Mouse (Mus musculus) CH12.LX (cell line): ENCODE measurements around the gene Sec14l1. TPM values are rescaled to one million over a fixed set of nuclear protein-coding genes. Genes with fewer than 3 reads are reported as not detected.

Experiments used
- DNase-seq: peaks from one replicate; pipeline ENCODE4 v3.0.0-alpha.2; 2013; ENCODE audit errors: extremely low read depth
- H3K27ac ChIP-seq: 2 replicates; pipeline ENCODE4 v1.5.1; 2012; ENCODE audit warnings: low read depth, mild to moderate bottlenecking, control low read depth, moderate library complexity; ENCODE audit not compliant: insufficient read depth
- H3K27me3 ChIP-seq: replicated peaks from 2 replicates; pipeline ENCODE3; 2012; ENCODE audit warnings: inconsistent platforms
- H3K36me3 ChIP-seq, 2 experiments: replicated peaks in 1 of 2; 2 replicates each; pipeline versions ENCODE3 to v1.6.1; 2012; ENCODE audit warnings: inconsistent platforms in 1 of 2, low read length in 1 of 2, mild to moderate bottlenecking in 1 of 2, mixed read lengths in 1 of 2, moderate library complexity in 1 of 2; ENCODE audit not compliant: control insufficient read depth in 1 of 2, insufficient read depth in 1 of 2
- H3K4me1 ChIP-seq, 2 experiments: 2 replicates each; pipeline ENCODE4 v1.6.1; 2012; ENCODE audit warnings: inconsistent platforms in 1 of 2, moderate library complexity in 1 of 2; ENCODE audit not compliant: insufficient read depth in 2 of 2, control insufficient read depth in 1 of 2
- H3K4me2 ChIP-seq: 2 replicates; pipeline ENCODE4 v1.6.1; 2012; ENCODE audit warnings: low read depth, mild to moderate bottlenecking, control low read depth; ENCODE audit not compliant: poor library complexity, insufficient read depth, severe bottlenecking
- H3K4me3 ChIP-seq, 3 experiments: fragments of 150-350 bp in 1 of 3; sonication (generic) in 1 of 3; replicated peaks in 1 of 3; 2 replicates each; pipeline versions ENCODE3 to v1.5.1; 2011 to 2012; ENCODE audit warnings: low read depth in 2 of 3, low read length in 2 of 3, mild to moderate bottlenecking in 2 of 3, moderate library complexity in 2 of 3, control low read depth in 1 of 3, improper control_type of control experiment in 1 of 3, inconsistent platforms in 1 of 3, mixed read lengths in 1 of 3; ENCODE audit not compliant: poor library complexity in 1 of 3
- H3K79me2 ChIP-seq: replicated peaks from 2 replicates; pipeline ENCODE4 v1.6.1; 2012; ENCODE audit warnings: mild to moderate bottlenecking, moderate library complexity; ENCODE audit not compliant: control insufficient read depth, poor library complexity, insufficient read depth, severe bottlenecking; ENCODE audit errors: extremely low read depth
- H3K9ac ChIP-seq: 2 replicates; pipeline ENCODE4 v1.6.1; 2012; ENCODE audit warnings: low read depth, mild to moderate bottlenecking, control low read depth, moderate library complexity; ENCODE audit not compliant: insufficient read depth
- H3K9me3 ChIP-seq: replicated peaks from 2 replicates; pipeline ENCODE3; 2012; ENCODE audit warnings: low read length, inconsistent platforms, mixed read lengths
- BHLHE40 ChIP-seq: IDR thresholded peaks from 2 replicates; pipeline ENCODE4 v1.6.1; 2011; ENCODE audit warnings: mild to moderate bottlenecking, low read depth, low read length, improper control_type of control experiment
- CHD2 ChIP-seq: IDR thresholded peaks from 2 replicates; pipeline ENCODE4 v1.6.1; 2011; ENCODE audit warnings: low read length, improper control_type of control experiment
- CTCF ChIP-seq, 2 experiments: IDR thresholded peaks in 1 of 2; conservative IDR thresholded peaks in 1 of 2; 2 replicates each; pipeline ENCODE4 v1.5.1; 2011 to 2012; ENCODE audit warnings: low read depth in 2 of 2, low read length in 2 of 2, improper control_type of control experiment in 1 of 2, inconsistent platforms in 1 of 2, mild to moderate bottlenecking in 1 of 2, moderate library complexity in 1 of 2
- E2F4 ChIP-seq: IDR thresholded peaks from 2 replicates; pipeline ENCODE4 v1.6.1; 2011; ENCODE audit warnings: low read depth, low read length, improper control_type of control experiment; ENCODE audit not compliant: insufficient replicate concordance
- HCFC1 ChIP-seq: IDR thresholded peaks from 2 replicates; pipeline ENCODE4 v1.6.1; 2012; ENCODE audit warnings: low read depth, mild to moderate bottlenecking, inconsistent platforms, low read length, improper control_type of control experiment
- IRF4 ChIP-seq: IDR thresholded peaks from 2 replicates; pipeline ENCODE4 v1.6.1; 2014; ENCODE audit warnings: low read depth, mild to moderate bottlenecking, inconsistent platforms, low read length, improper control_type of control experiment
- JUN ChIP-seq: IDR thresholded peaks from 2 replicates; pipeline ENCODE4 v1.6.1; 2011; ENCODE audit warnings: low read depth, mild to moderate bottlenecking, low read length, improper control_type of control experiment, moderate library complexity; ENCODE audit not compliant: insufficient read depth
- KAT2A ChIP-seq: IDR thresholded peaks from 2 replicates; pipeline ENCODE4 v1.6.1; 2012; ENCODE audit warnings: low read length, improper control_type of control experiment, inconsistent platforms; ENCODE audit not compliant: insufficient replicate concordance
- MAFK ChIP-seq: IDR thresholded peaks from 2 replicates; pipeline ENCODE4 v1.6.1; 2011; ENCODE audit warnings: low read length, improper control_type of control experiment; ENCODE audit not compliant: insufficient replicate concordance
- MAX ChIP-seq: IDR thresholded peaks from 2 replicates; pipeline ENCODE4 v1.6.1; 2011; ENCODE audit warnings: low read length, improper control_type of control experiment
- MEF2A ChIP-seq: IDR thresholded peaks from 2 replicates; pipeline ENCODE4 v1.6.1; 2014; ENCODE audit warnings: low read depth, mild to moderate bottlenecking, inconsistent platforms, low read length, improper control_type of control experiment, borderline replicate concordance
- MXI1 ChIP-seq: IDR thresholded peaks from 2 replicates; pipeline ENCODE4 v1.6.1; 2011; ENCODE audit warnings: mild to moderate bottlenecking, low read depth, low read length, improper control_type of control experiment
- MYC ChIP-seq: IDR thresholded peaks from 2 replicates; pipeline ENCODE4 v1.6.1; 2011; ENCODE audit warnings: low read depth, mild to moderate bottlenecking, improper control_type of control experiment, low read length
- NELFE ChIP-seq: IDR thresholded peaks from 2 replicates; pipeline ENCODE4 v1.6.1; 2011; ENCODE audit warnings: low read depth, low read length, improper control_type of control experiment
- NRF1 ChIP-seq: IDR thresholded peaks from 2 replicates; pipeline ENCODE4 v1.6.1; 2014; ENCODE audit warnings: low read depth, mild to moderate bottlenecking, inconsistent platforms, low read length, improper control_type of control experiment, moderate library complexity
- POLR2A ChIP-seq: IDR thresholded peaks from 2 replicates; pipeline ENCODE4 v1.6.1; 2011; ENCODE audit warnings: low read depth, mild to moderate bottlenecking, improper control_type of control experiment, low read length
- POLR2AphosphoS2 ChIP-seq: IDR thresholded peaks from 2 replicates; pipeline ENCODE4 v1.6.1; 2011; ENCODE audit warnings: low read depth, low read length, improper control_type of control experiment
- TBP ChIP-seq: conservative IDR thresholded peaks from 2 replicates; pipeline ENCODE4 v1.6.1; 2011; ENCODE audit warnings: low read depth, low read length, improper control_type of control experiment
- TCF12 ChIP-seq: IDR thresholded peaks from 2 replicates; pipeline ENCODE4 v1.6.1; 2014; ENCODE audit warnings: low read depth, mild to moderate bottlenecking, inconsistent platforms, low read length, improper control_type of control experiment
- USF1 ChIP-seq: IDR thresholded peaks from 2 replicates; pipeline ENCODE4 v1.6.1; 2014; ENCODE audit warnings: low read depth, mild to moderate bottlenecking, inconsistent platforms, low read length, improper control_type of control experiment
- USF2 ChIP-seq: conservative IDR thresholded peaks from 2 replicates; pipeline ENCODE4 v1.6.1; 2011; ENCODE audit warnings: low read depth, low read length, improper control_type of control experiment
- ZKSCAN1 ChIP-seq: IDR thresholded peaks from 2 replicates; pipeline ENCODE4 v1.6.1; 2012; ENCODE audit warnings: low read depth, inconsistent platforms, low read length, improper control_type of control experiment, borderline replicate concordance
- ZMIZ1 ChIP-seq: IDR thresholded peaks from 2 replicates; pipeline ENCODE4 v1.6.1; 2012; ENCODE audit warnings: low read depth, mild to moderate bottlenecking, inconsistent platforms, low read length, improper control_type of control experiment
- ZNF384 ChIP-seq: IDR thresholded peaks from 2 replicates; pipeline ENCODE4 v1.6.1; 2012; ENCODE audit warnings: low read depth, low read length, improper control_type of control experiment, inconsistent platforms
- dilution Hi-C: fragments of 300-500 bp; cut with MboI; formaldehyde crosslinking; loops from 2 replicates; pipeline ENCODE4 v1.14.3; 2020; ENCODE audit warnings: low sequenced_read_pairs; ENCODE audit not compliant: extremely low pct_unique_long_range_greater_than_20kb, extremely low pct_ligation_motif_present
- in situ Hi-C: fragments of 300-500 bp; cut with MboI; formaldehyde crosslinking; loops from 3 replicates; pipeline ENCODE4 v1.14.3; 2019; ENCODE audit warnings: low sequenced_read_pairs, low pct_ligation_motif_present, low pct_unique_long_range_greater_than_20kb, mixed read lengths
- polyA plus RNA-seq: library from polyadenylated mRNA; unstranded; fragments of >175 nt; gene quantifications from 2 replicates; pipeline ENCODE4 v1.2.1, GENCODE M21; 2012; ENCODE audit warnings: low read depth; ENCODE audit not compliant: insufficient read length
- total RNA-seq, 2 experiments: library from RNA; depleted of rRNA; stranded (reverse); fragments of 300-350 nt in 1 of 2; fragments of >200 nt in 1 of 2; gene quantifications; 2 replicates each; pipeline ENCODE4 v1.2.3; 2012 to 2014

Sec14l1 gene
- total and polyA plus RNA-seq, 3 experiments = 18.5 to 28.2 (median 21.5) TPM

GRCm38 (mm10) chr11:117123418-117124085, 8.6 kb downstream of the Sec14l1 start:
- dilution Hi-C loops (no loop called here), in situ Hi-C loops (no loop called here)
- Histone ChIP-seq H3K9me3 (peaks cover 2% of the 10 kb centered on the region), H3K27me3 (no peaks in the 10 kb centered on the region), H3K27ac (no peak overlapping the region), H3K36me3 (peaks cover 7 to 68% of the 10 kb centered on the region in 2 experiments), H3K4me1 (peaks cover 32 to 75% of the 10 kb centered on the region in 2 experiments), H3K4me3 (no peak overlapping the region), H3K79me2 (no peaks in the 10 kb centered on the region), H3K4me2 (no peak overlapping the region), H3K9ac (no peak overlapping the region)
- DNase-seq = no peak
- no peak for TF ChIP-seq E2F4
- no peak for TF ChIP-seq POLR2A
- TF ChIP-seq NRF1 = no peak
- no peak for TF ChIP-seq MAFK
- TF ChIP-seq USF2 = no peak
- TF ChIP-seq POLR2AphosphoS2 = no peak
- no peak for TF ChIP-seq KAT2A
- no peak for TF ChIP-seq ZKSCAN1
- TF ChIP-seq USF1 = no peak
- TF ChIP-seq CTCF (conservative IDR thresholded peaks at IDR 0.05 in 1 of 2, IDR thresholded peaks at IDR 0.05 in 1 of 2; ENCODE audit: low read depth in 2 of 2, low read length in 2 of 2) = no peak

GRCm38 (mm10) chr11:117124539-117124938, 9.6 kb downstream of the Sec14l1 start:
- no peaks in the 10 kb centered on the region for H3K27me3 ChIP-seq
- TF ChIP-seq ZMIZ1 (no peak), MAX (no peak), ZKSCAN1 (no peak), POLR2A (no peak), TBP (no peak), MXI1 (no peak), BHLHE40 (no peak), MYC (no peak), USF1 (no peak), POLR2AphosphoS2 (no peak), TCF12 (no peak), IRF4 (no peak), NELFE (no peak), NRF1 (no peak), MEF2A (no peak), CHD2 (no peak), ZNF384 (no peak), MAFK (no peak), HCFC1 (no peak), JUN (no peak)
- H3K27ac ChIP-seq = no peak overlapping the region
- dilution Hi-C loops = no loop called here
- in situ Hi-C loops = no loop called here
- no peak for DNase-seq
- H3K4me2 ChIP-seq = no peak overlapping the region
- H3K36me3 ChIP-seq = peaks cover 7 to 70% of the 10 kb centered on the region in 2 experiments
- H3K9ac ChIP-seq = no peak overlapping the region
- H3K79me2 ChIP-seq = no peaks in the 10 kb centered on the region
- H3K4me1 ChIP-seq = peaks cover 27 to 65% of the 10 kb centered on the region in 2 experiments
- no peak overlapping the region for H3K4me3 ChIP-seq
- peaks cover 2% of the 10 kb centered on the region for H3K9me3 ChIP-seq
